26 mouse cellular contexts compared by ENCODE assay signal in genomic region chr3:127720948-127721347, GRCm38 (mm10). TPM values are rescaled to one million over a fixed set of nuclear protein-coding genes. Genes with fewer than 3 reads are reported as not detected.
DNase-seq lines count a peak whose midpoint lies in the region; ATAC-seq and TF ChIP-seq lines count a peak whose summit lies in the region.
"Had no signal": no experiment of that assay in that cellular context is flagged by ENCODE, and none has a peak within 500 bp of the region (broad histone marks: within the 10 kb centered on the region; RNA-seq: fewer than 3 reads in every experiment).

No protein-coding gene starts in this region.

- TF ChIP-seq CTCF in lung, adult 2 months (IDR thresholded peaks at IDR 0.05; ENCODE audit: insufficient read depth, low read length): no peak
- no peak for TF ChIP-seq CTCF in midbrain, postnatal 0 days (IDR thresholded peaks at IDR 0.05)

- H3K9me3 ChIP-seq in kidney, embryonic 16.5 days (ENCODE audit: low read length): no peaks in the 10 kb centered on the region
- no peaks in the 10 kb centered on the region for H3K9me3 ChIP-seq in kidney, embryonic 15.5 days (replicated peaks)
- H3K9me3 ChIP-seq in midbrain, postnatal 0 days (ENCODE audit: low read length): no peaks in the 10 kb centered on the region
- H3K9me3 ChIP-seq: embryonic facial prominence, embryonic 13.5 days; heart, embryonic 15.5 days; hindbrain, embryonic 12.5 days; limb, embryonic 13.5 days; stomach, embryonic 15.5 days had no signal

- no peaks in the 10 kb centered on the region for H3K36me3 ChIP-seq in kidney, embryonic 16.5 days (ENCODE audit: insufficient read depth, low read length)
- no peaks in the 10 kb centered on the region for H3K36me3 ChIP-seq in kidney, embryonic 15.5 days
- H3K36me3 ChIP-seq in midbrain, postnatal 0 days (ENCODE audit: insufficient read depth, low read length): no peaks in the 10 kb centered on the region
- H3K36me3 ChIP-seq: embryonic facial prominence, embryonic 13.5 days; heart, embryonic 15.5 days; hindbrain, embryonic 12.5 days; limb, embryonic 13.5 days; stomach, embryonic 15.5 days had no signal

- ATAC-seq in kidney, embryonic 16.5 days (ENCODE audit: low FRiP score, low TSS enrichment): no peak
- ATAC-seq in kidney, embryonic 15.5 days (replicated peaks; ENCODE audit: low FRiP score): no peak
- no peak for ATAC-seq in midbrain, postnatal 0 days (ENCODE audit: low FRiP score)
- ATAC-seq: CD4-positive, CD25-positive, alpha-beta regulatory T cell, adult 4 months; forebrain, postnatal 0 days; hindbrain, postnatal 0 days had no signal

- no peak overlapping the region for H3K9ac ChIP-seq in kidney, embryonic 16.5 days (replicated peaks; ENCODE audit: low read length)
- H3K9ac ChIP-seq in kidney, embryonic 15.5 days: no peak overlapping the region
- H3K9ac ChIP-seq in midbrain, postnatal 0 days (replicated peaks; ENCODE audit: low read length, poor library complexity, severe bottlenecking): no peak overlapping the region
- H3K9ac ChIP-seq: embryonic facial prominence, embryonic 13.5 days; forebrain, postnatal 0 days; heart, embryonic 15.5 days; hindbrain, embryonic 12.5 days; limb, embryonic 13.5 days; stomach, embryonic 15.5 days had no signal

- TF ChIP-seq POLR2A in lung, adult 2 months (IDR thresholded peaks at IDR 0.05; ENCODE audit: borderline replicate concordance, extremely low read depth, low read depth, low read length): no peak

- peak; percentile 30 for DNase-seq in kidney, adult 11 months
- peak; percentile 4 for DNase-seq in lung, postnatal 10 days
- DNase-seq in lung, adult 2 months: no peak
- DNase-seq in adrenal gland, postnatal 10 days: no peak
- no peak for DNase-seq in midbrain, postnatal 0 days (ENCODE audit: low spot score)
- DNase-seq: adrenal gland, postnatal 25 days; cerebellum, adult 11-12 months; cerebellum, postnatal 10 days; forebrain, postnatal 0 days; heart, postnatal 36 days; lung, postnatal 36 days; retina, postnatal 1 day; right cerebral cortex, postnatal 14 days; thymus, postnatal 14 days had no signal

- no peak overlapping the region for H3K27ac ChIP-seq in kidney, embryonic 16.5 days (ENCODE audit: low read length)
- no peak overlapping the region for H3K27ac ChIP-seq in kidney, embryonic 15.5 days
- no peak overlapping the region for H3K27ac ChIP-seq in midbrain, postnatal 0 days (ENCODE audit: low read depth, low read length)
- H3K27ac ChIP-seq: embryonic facial prominence, embryonic 13.5 days; heart, embryonic 15.5 days; hindbrain, embryonic 12.5 days; hindbrain, postnatal 0 days; kidney, postnatal 0 days; limb, embryonic 13.5 days; stomach, embryonic 15.5 days had no signal

- no peak overlapping the region for H3K4me3 ChIP-seq in kidney, embryonic 16.5 days (ENCODE audit: low read length)
- no peak overlapping the region for H3K4me3 ChIP-seq in lung, adult 2 months (replicated peaks; ENCODE audit: extremely low read depth, low read depth, low read length)
- no peak overlapping the region for H3K4me3 ChIP-seq in kidney, embryonic 15.5 days (replicated peaks)
- no peak overlapping the region for H3K4me3 ChIP-seq in midbrain, postnatal 0 days (ENCODE audit: low read depth, low read length)
- H3K4me3 ChIP-seq: embryonic facial prominence, embryonic 13.5 days; heart, embryonic 15.5 days; hindbrain, embryonic 12.5 days; limb, embryonic 13.5 days; stomach, embryonic 15.5 days had no signal

- no peak overlapping the region for H3K4me2 ChIP-seq in kidney, embryonic 16.5 days (replicated peaks; ENCODE audit: low read depth, low read length)
- 0 out of 2 replicates have a peak overlapping the region, but pooled peaks have one; percentile 16 for H3K4me2 ChIP-seq in kidney, embryonic 15.5 days
- no peak overlapping the region for H3K4me2 ChIP-seq in midbrain, postnatal 0 days (ENCODE audit: low read depth, low read length, poor library complexity, severe bottlenecking)
- H3K4me2 ChIP-seq: embryonic facial prominence, embryonic 13.5 days; heart, embryonic 15.5 days; hindbrain, embryonic 12.5 days; limb, embryonic 13.5 days; liver, embryonic 11.5 days; midbrain, embryonic 11.5 days; stomach, embryonic 15.5 days had no signal

- WGBS in kidney, embryonic 16.5 days: 58% methylated on average over 4 of the region's 4 CpGs
- WGBS in lung, adult 2 months: 41% methylated on average over 4 of the region's 4 CpGs
- 58% methylated on average over 4 of the region's 4 CpGs for WGBS in kidney, embryonic 15.5 days
- WGBS in midbrain, postnatal 0 days: 89% methylated on average over 4 of the region's 4 CpGs

- H3K27me3 ChIP-seq in kidney, embryonic 16.5 days (ENCODE audit: insufficient read depth, low read length): no peaks in the 10 kb centered on the region
- no peaks in the 10 kb centered on the region for H3K27me3 ChIP-seq in kidney, embryonic 15.5 days
- no peaks in the 10 kb centered on the region; the same call in 1 of the 2 replicates for H3K27me3 ChIP-seq in midbrain, postnatal 0 days (ENCODE audit: insufficient read depth, low read length)
- H3K27me3 ChIP-seq: embryonic facial prominence, embryonic 13.5 days; heart, embryonic 15.5 days; limb, embryonic 13.5 days; stomach, embryonic 15.5 days had no signal

- no peaks in the 10 kb centered on the region; the same call in 1 of the 2 replicates for H3K4me1 ChIP-seq in kidney, embryonic 16.5 days (ENCODE audit: insufficient read depth, low read length)
- no peaks in the 10 kb centered on the region for H3K4me1 ChIP-seq in lung, adult 2 months (ENCODE audit: control insufficient read depth, insufficient read depth, low read length)
- peaks cover 9% of the 10 kb centered on the region for H3K4me1 ChIP-seq in kidney, embryonic 15.5 days
- no peaks in the 10 kb centered on the region for H3K4me1 ChIP-seq in midbrain, postnatal 0 days (ENCODE audit: insufficient read depth, low read length)
- H3K4me1 ChIP-seq: embryonic facial prominence, embryonic 13.5 days; stomach, embryonic 15.5 days had no signal

RNA-seq across cellular contexts. Expression of gene Alpk1, which starts 59.4 kb away (rescaled TPM):
- polyA plus RNA-seq in kidney, embryonic 16.5 days (2015; fragmentation: Nextera tagmentation; extraction: Ambion mirVana): 1.2 TPM in 2 replicates
- 2.1 and 3.2 TPM in 2 replicates for polyA plus RNA-seq in lung, adult 2 months (2012; rRNA removed)
- polyA plus RNA-seq in kidney, embryonic 15.5 days (2015; fragmentation: Nextera tagmentation; extraction: Ambion mirVana): 1.2 and 2.4 TPM in 2 replicates
- total RNA-seq in adrenal gland, postnatal 10 days (2021): 1 to 10 TPM; 6.7 to 7.0 TPM
- total RNA-seq in midbrain, postnatal 0 days (2014; rRNA removed): 0.60 and 0.99 TPM in 2 replicates
- polyA plus RNA-seq in midbrain, postnatal 0 days (2015; fragmentation: Nextera tagmentation; extraction: Ambion mirVana): 0.20 and 0.25 TPM in 2 replicates

Comparison
In these comparisons a context has a peak if more than half of its experiments do, and no peak if none do; other contexts are left out.
1. DNase-seq: peak in kidney, adult 11 months (single experiment) and lung, postnatal 10 days (single experiment); none in lung, adult 2 months (single experiment), adrenal gland, postnatal 10 days (single experiment) and midbrain, postnatal 0 days (single experiment).